Comparison of ENCODE assay signal across 21 mouse cellular contexts in genomic region chr10:20377621-20378020, GRCm38 (mm10).
"Had no signal": no experiment of that assay in that cellular context is flagged by ENCODE, and none has a peak within 500 bp of the region (broad histone marks: within the 10 kb centered on the region; RNA-seq: fewer than 3 reads in every experiment).

No protein-coding gene starts in this region.

- H3K27me3 ChIP-seq: lung, embryonic 15.5 days; midbrain, embryonic 12.5 days; neural tube, embryonic 13.5 days; neural tube, embryonic 15.5 days had no signal

- DNase-seq: lung, adult 2 months; lung, postnatal 14 days; lung, postnatal 36 days; midbrain, embryonic 14.5 days; retina, postnatal 1 day; right cerebral cortex, adult 18-20 months; right cerebral cortex, postnatal 25 days; right cerebral cortex, postnatal 4 days; spleen, adult 18-20 months; thymus, adult 18-20 months; thymus, postnatal 14 days; thymus, postnatal 36 days had no signal

- H3K9me3 ChIP-seq: lung, embryonic 15.5 days; megakaryocyte, embryonic 14.5 days; midbrain, embryonic 12.5 days; neural tube, embryonic 13.5 days; neural tube, embryonic 15.5 days had no signal

- H3K4me3 ChIP-seq: lung, embryonic 15.5 days; megakaryocyte, embryonic 14.5 days; midbrain, embryonic 12.5 days; myocyte; neural tube, embryonic 13.5 days; neural tube, embryonic 15.5 days had no signal

- H3K36me3 ChIP-seq: lung, embryonic 15.5 days; midbrain, embryonic 12.5 days; neural tube, embryonic 13.5 days; neural tube, embryonic 15.5 days had no signal

- H3K4me1 ChIP-seq: lung, embryonic 15.5 days had no signal

- H3K27ac ChIP-seq: lung, embryonic 15.5 days; macrophage; midbrain, embryonic 12.5 days; neural tube, embryonic 13.5 days; neural tube, embryonic 15.5 days had no signal

- ATAC-seq: lung, postnatal 0 days; midbrain, embryonic 16.5 days had no signal
